Mouse (Mus musculus) kidney, adult 2 months (tissue): ENCODE measurements at regions not wholly inside any gene's neighbourhood (a gene's known extent, or its start where the extent isn't known, plus 50 kb on each side); places are given as distances from the start of the nearest gene placed in this dataset.

Experiments used
- CTCF ChIP-seq: fragments of 200-500 bp; conservative IDR thresholded peaks from 2 replicates; pipeline ENCODE4 v1.5.1; 2011; ENCODE audit warnings: low read depth, mild to moderate bottlenecking, control low read depth, low read length, moderate library complexity, mixed read lengths; ENCODE audit not compliant: insufficient read depth, insufficient read length
- POLR2A ChIP-seq: fragments of 200-500 bp; IDR thresholded peaks from one replicate; pipeline ENCODE4 v1.6.1; 2011; ENCODE audit warnings: low read depth, low read length, control low read depth

DNA sequence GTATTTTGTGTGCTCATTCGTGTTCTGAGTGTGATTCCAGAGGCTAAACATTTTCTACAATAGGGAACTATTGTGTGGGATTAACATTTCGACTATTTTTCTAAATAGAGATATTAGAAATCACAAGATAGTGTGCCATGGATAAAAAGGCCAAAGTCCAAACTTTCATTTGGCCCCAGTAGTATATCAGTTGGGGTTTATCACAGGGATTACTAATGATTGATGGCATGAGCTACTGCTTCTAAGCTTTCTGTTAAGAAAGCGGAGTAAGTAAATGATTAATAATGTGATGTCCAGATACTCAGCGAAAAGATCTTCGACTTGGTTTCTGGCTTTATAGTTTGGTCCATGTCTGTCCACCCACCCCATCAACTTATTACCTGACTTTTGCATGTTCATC is 1545.2 kb upstream of the Got2 start:
- TF ChIP-seq POLR2A (no peak), CTCF (no peak)
